32 mouse cellular contexts compared by ENCODE assay signal in genomic region chr10:42325305-42325704, GRCm38 (mm10).
"Had no signal": no experiment of that assay in that cellular context is flagged by ENCODE, and none has a peak within 500 bp of the region (broad histone marks: within the 10 kb centered on the region; RNA-seq: fewer than 3 reads in every experiment).

No protein-coding gene starts in this region.

- H3K9ac ChIP-seq: heart, embryonic 12.5 days; heart, embryonic 13.5 days; heart, embryonic 15.5 days; hindbrain, embryonic 12.5 days; hindbrain, embryonic 13.5 days; hindbrain, embryonic 14.5 days; hindbrain, embryonic 15.5 days; kidney, embryonic 15.5 days had no signal

- H3K4me1 ChIP-seq: heart, embryonic 10.5 days; heart, embryonic 12.5 days; heart, embryonic 13.5 days; heart, embryonic 15.5 days; hindbrain, embryonic 10.5 days; hindbrain, embryonic 12.5 days; hindbrain, embryonic 13.5 days; hindbrain, embryonic 15.5 days; kidney, embryonic 15.5 days had no signal

- H3K4me2 ChIP-seq: heart, embryonic 11.5 days; heart, embryonic 12.5 days; heart, embryonic 13.5 days; heart, embryonic 15.5 days; hindbrain, embryonic 12.5 days; hindbrain, embryonic 13.5 days; hindbrain, embryonic 14.5 days; hindbrain, embryonic 15.5 days; kidney, embryonic 15.5 days had no signal

- ATAC-seq: hindbrain, postnatal 0 days; inflammation-experienced regulatory T-cells, adult 6 months; intestine, embryonic 16.5 days had no signal

- H3K27ac ChIP-seq: heart, embryonic 10.5 days; heart, embryonic 13.5 days; heart, embryonic 15.5 days; hindbrain, embryonic 10.5 days; hindbrain, embryonic 12.5 days; hindbrain, embryonic 13.5 days; hindbrain, embryonic 14.5 days; hindbrain, embryonic 15.5 days; hindbrain, postnatal 0 days; kidney, embryonic 15.5 days; kidney, postnatal 0 days; layer of hippocampus, adult 2 months; left cerebral cortex, adult 2 months had no signal

- H3K9me3 ChIP-seq: heart, embryonic 10.5 days; heart, embryonic 12.5 days; heart, embryonic 13.5 days; heart, embryonic 15.5 days; hindbrain, embryonic 10.5 days; hindbrain, embryonic 12.5 days; hindbrain, embryonic 13.5 days; hindbrain, embryonic 15.5 days; kidney, embryonic 15.5 days had no signal

- DNase-seq: heart, postnatal 10 days; heart, postnatal 14 days; heart, postnatal 36 days; heart, postnatal 4 days; kidney, adult 11 months; kidney, adult 18-20 months; kidney, adult 2 months; kidney, adult 8-10 months; kidney, adult 9 months; kidney, postnatal 10 days; kidney, postnatal 14 days; kidney, postnatal 36 days; kidney, postnatal 4 days; layer of hippocampus, adult 9-11 months; layer of hippocampus, postnatal 36 days had no signal

- H3K27me3 ChIP-seq: heart, embryonic 12.5 days; heart, embryonic 13.5 days; heart, embryonic 15.5 days; hindbrain, embryonic 12.5 days; hindbrain, embryonic 15.5 days; kidney, embryonic 15.5 days had no signal

- H3K4me3 ChIP-seq: heart, embryonic 10.5 days; heart, embryonic 12.5 days; heart, embryonic 13.5 days; heart, embryonic 15.5 days; hindbrain, embryonic 10.5 days; hindbrain, embryonic 12.5 days; hindbrain, embryonic 13.5 days; hindbrain, embryonic 15.5 days; kidney, embryonic 15.5 days; layer of hippocampus, adult 2 months; left cerebral cortex, adult 2 months had no signal

- H3K36me3 ChIP-seq: heart, embryonic 10.5 days; heart, embryonic 15.5 days; hindbrain, embryonic 10.5 days; hindbrain, embryonic 12.5 days; hindbrain, embryonic 13.5 days; hindbrain, embryonic 15.5 days; kidney, embryonic 15.5 days had no signal
